Mouse (Mus musculus): ENCODE measurements around the gene Dcxr.

GRCm38 (mm10) chr11:120719841-120720376 lies 7.2 kb downstream of the Dcxr start:
- TF ChIP-seq CTCF (IDR thresholded peaks at IDR 0.05; ENCODE audit: low read depth) (no peak), EP300 (IDR thresholded peaks at IDR 0.05; ENCODE audit: low read depth) (no peak)
